Mouse (Mus musculus) mouse embryonic stem cell (cell line): Measurements from ENCODE around the gene Acsbg1.

ENCODE experiments used
- in situ Hi-C, 2 experiments: fragments of 300-500 bp; cut with MboI; formaldehyde crosslinking; loops; 1 replicate in 1 of 2; 3 replicates in 1 of 2; pipeline ENCODE4 v1.14.3; 2019 to 2020; ENCODE audit warnings: low sequenced_read_pairs in 2 of 2, low pct_unique_long_range_greater_than_20kb in 1 of 2, mixed read lengths in 1 of 2; ENCODE audit not compliant: unreplicated experiment in 1 of 2

The Acsbg1 gene

GRCm38 (mm10) chr9:54571130-54571839 lies 90.4 kb downstream of the Acsbg1 start:
- in situ Hi-C loops: no loop called here

- in situ Hi-C loops: no loop called here
Observed at GRCm38 (mm10) chr9:54568732-54569131, 92.9 kb downstream of the Acsbg1 start.

GRCm38 (mm10) chr9:54566958-54567357 lies 94.7 kb downstream of the Acsbg1 start:
- in situ Hi-C loops: no loop called here

- in situ Hi-C loops: no loop called here
Observed at GRCm38 (mm10) chr9:54560831-54561601, 100.7 kb downstream of the Acsbg1 start.

- in situ Hi-C loops: no loop called here
Observed at GRCm38 (mm10) chr9:54559771-54560471, 101.7 kb downstream of the Acsbg1 start, which contains the start of gene Cib2. Cib2 (minus strand) TSS chr9:54560218.

- in situ Hi-C loops: no loop called here
Observed at GRCm38 (mm10) chr9:54558731-54559130, 102.9 kb downstream of the Acsbg1 start.

GRCm38 (mm10) chr9:54555044-54555443 lies 106.6 kb downstream of the Acsbg1 start:
- in situ Hi-C loops: no loop called here
